Mouse (Mus musculus): ENCODE data around the gene Apool.
A peak's percentile ranks its signal among the peaks of the same experiment; 100 is the strongest.

The Apool gene

GRCm38 (mm10) chrX:112310804-112311530, at the start of gene Apool:
TSS of gene Apool (plus strand) at chrX:112311334.
- DNase-seq (ENCODE audit: low spot score), result peak; percentile 87

GRCm38 (mm10) chrX:112273550-112273949, 37.6 kb upstream of the Apool start:
- DNase-seq (ENCODE audit: low spot score), result no peak

- DNase-seq (ENCODE audit: low spot score), result peak; percentile 2
Measured at GRCm38 (mm10) chrX:112311531-112311887, 375 bp downstream of the Apool start.

- no peak for DNase-seq (ENCODE audit: low spot score)
Measured at GRCm38 (mm10) chrX:112312094-112312493, 960 bp downstream of the Apool start.

- DNase-seq (ENCODE audit: low spot score), result no peak
Measured at GRCm38 (mm10) chrX:112320273-112320672, 9.1 kb downstream of the Apool start.

GRCm38 (mm10) chrX:112339486-112339885, 28.4 kb downstream of the Apool start:
- DNase-seq (ENCODE audit: low spot score), result no peak

- no peak for DNase-seq (ENCODE audit: low spot score)
Measured at GRCm38 (mm10) chrX:112347467-112348394, 36.6 kb downstream of the Apool start.

GRCm38 (mm10) chrX:112348395-112348791, 37.3 kb downstream of the Apool start:
- DNase-seq (ENCODE audit: low spot score), result no peak

- no peak for DNase-seq (ENCODE audit: low spot score)
Measured at GRCm38 (mm10) chrX:112368426-112368825, 57.3 kb downstream of the Apool start.

- DNase-seq (ENCODE audit: low spot score), result peak; percentile 14
Measured at GRCm38 (mm10) chrX:112370577-112371410, 59.7 kb downstream of the Apool start.

- DNase-seq (ENCODE audit: low spot score), result no peak
Measured at GRCm38 (mm10) chrX:112406679-112407078, 95.5 kb downstream of the Apool start, which contains the start of gene Satl1. TSS of gene Satl1 (minus strand) at chrX:112406779.

GRCm38 (mm10) chrX:112412309-112412708, 101.2 kb downstream of the Apool start:
- no peak for DNase-seq (ENCODE audit: low spot score)

Measured in urinary bladder, postnatal 14 days (tissue).